Mouse (Mus musculus) naive thymus-derived CD4-positive, alpha-beta T cell, adult 2 months (primary cell): Measurements from ENCODE around the gene F2r.

Source experiments
- DNase-seq: peaks from one replicate; pipeline ENCODE4 v3.0.0-alpha.2; 2011; ENCODE audit warnings: low read depth

Gene F2r

DNA sequence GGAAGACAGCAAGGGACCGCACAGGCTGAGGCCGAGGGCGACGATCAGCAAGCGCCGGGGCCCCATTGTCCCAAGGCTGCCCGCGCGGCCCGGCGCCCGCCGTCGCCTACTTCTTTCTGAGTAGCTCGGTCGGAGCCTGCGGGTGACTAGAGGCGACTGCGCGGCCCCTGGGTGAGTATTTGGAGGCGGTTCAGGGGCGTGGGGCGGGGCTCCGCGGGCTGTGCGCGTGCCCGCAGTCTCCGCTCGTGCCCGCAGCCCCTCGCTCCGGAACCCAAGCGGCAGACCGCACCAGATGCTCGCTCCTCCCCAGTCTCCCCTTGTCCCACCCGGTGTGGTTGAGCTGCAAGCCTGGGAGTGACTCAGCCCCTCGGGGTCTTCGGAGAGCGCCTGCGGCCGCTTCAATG is at the start of gene F2r:
Gene F2r (minus strand): TSS at position 179 of the 404 bp plus-strand sequence.
- peak; percentile 82 for DNase-seq

DNA sequence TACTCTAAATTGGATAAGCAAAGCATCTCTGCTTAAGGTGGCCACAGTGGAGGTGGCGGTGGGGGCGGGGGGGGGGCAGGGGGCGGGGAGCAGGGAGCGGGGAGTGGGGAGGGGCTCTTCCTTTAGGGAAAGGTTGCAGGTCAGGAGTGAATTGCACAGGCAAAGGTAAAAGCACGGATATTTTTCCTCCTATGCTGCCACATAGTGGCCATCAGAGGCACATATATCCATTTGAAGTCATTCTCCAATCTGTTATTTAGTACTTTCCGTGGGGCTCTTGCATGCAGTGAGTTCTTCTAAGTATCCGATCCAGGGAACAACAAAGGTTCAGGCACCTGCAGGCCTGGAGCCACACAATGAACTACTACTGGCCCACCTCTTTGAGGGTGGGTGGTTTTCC is 49.0 kb upstream of the F2r start:
- no peak for DNase-seq

DNA sequence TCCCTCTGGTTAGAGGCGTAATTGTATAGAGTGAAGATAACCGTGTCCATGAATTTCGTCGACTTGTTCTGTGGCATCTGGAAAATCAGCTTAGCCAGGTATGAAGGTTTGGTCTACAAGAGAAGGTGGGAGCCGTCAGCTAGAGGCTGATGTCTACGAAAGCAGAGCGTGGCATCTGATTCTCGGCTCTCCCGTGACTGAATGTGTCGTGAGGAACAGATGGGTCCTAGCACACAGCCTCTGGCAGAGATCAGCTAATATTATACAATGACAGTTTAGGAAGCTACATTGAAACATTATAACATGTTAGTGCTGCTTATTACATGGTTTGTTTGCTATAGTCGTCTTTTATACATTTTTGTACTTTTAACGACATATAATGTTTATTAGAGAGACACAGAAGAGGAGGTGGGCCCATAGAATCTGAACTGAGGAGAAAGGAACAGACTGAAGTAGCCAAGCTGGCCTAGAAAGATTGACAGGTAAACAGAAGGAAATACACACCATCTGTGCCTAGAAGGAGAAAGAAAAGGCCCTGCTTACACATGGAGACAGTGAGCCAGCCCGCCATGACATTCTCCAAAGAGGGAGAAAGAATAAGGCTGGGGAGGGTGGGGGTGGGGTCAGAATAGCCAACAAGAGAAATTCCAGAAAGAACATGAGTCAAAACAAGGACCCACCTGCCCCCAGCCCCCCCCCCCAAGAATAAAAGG is 47.5 kb upstream of the F2r start:
- DNase-seq = no peak

DNA sequence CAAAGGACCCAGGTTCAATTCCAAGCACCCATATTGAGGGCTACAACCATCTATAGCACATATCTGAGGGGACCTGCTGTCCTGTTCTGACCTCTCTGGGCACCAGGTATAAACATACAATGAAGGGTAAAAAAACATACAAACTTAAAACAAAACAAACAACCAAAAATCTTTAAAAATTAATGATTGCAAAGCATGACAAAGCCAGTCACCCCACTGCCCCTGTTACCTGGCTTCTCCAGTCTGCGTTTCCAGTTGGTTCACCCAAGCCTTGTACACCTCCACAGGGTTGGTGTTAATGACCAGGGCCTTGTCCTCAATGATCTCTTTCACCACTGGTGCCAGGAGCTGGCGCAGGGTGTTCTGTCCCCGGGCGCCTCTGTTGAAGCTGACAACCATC is 45.5 kb upstream of the F2r start:
- no peak for DNase-seq

DNA sequence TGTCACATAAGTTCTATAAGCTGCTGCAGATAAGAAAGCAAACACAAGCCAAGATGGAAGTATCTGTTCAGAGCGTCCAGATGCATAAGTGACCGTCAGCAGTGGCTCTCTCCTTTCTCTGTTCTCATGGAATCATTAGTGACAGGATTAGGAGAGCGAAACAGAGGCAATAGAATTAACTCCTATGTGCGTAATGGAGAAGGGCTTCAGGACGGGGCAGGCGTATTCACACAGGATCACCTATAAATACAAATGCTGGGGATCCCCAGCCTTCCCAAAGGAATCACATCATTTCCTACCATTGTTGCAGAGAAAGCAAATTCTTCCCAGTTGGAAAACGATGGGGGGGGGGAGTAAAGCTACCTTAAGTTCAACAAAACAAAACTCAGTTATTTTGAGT is 41.1 kb upstream of the F2r start:
- DNase-seq = no peak

DNA sequence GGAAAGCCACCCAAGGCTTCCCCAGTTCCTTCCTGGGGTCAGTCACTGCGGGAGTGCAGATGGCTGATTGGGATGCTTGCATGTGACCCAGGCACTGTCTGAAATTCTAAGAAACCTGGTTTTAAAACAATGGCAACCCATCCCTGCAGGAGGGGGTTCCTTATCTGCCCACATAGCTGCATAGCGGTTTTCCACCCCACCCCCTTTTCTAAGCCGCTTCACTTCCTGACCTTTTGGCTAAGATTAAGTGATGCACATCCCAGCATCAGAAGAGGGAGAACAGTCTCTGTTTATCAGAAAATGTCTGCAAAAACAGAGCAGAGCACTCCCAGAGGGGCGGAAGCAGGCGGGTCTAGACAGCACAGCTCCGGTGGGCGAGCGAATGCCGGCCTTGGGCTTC is 38.9 kb upstream of the F2r start:
- DNase-seq = no peak

DNA sequence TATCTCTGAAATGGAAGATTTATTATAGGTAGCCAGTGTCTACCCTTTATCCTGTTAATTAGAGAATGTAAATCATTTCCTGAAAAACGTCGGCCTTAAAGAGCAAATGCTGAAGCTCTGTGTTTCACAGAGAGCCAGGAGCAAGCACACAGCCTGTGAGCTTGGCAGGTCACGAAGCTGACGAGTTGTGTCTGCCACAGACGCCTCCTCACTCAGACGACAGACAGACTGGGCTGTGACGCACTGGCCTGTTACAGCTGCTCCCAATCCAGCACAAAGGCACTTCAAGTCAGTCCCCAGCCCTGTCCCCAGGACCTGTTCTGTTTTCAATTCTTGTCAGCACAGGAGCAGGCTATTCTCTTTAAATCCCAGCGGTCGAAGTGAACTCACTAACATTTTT is 37.0 kb upstream of the F2r start:
- DNase-seq = no peak

DNA sequence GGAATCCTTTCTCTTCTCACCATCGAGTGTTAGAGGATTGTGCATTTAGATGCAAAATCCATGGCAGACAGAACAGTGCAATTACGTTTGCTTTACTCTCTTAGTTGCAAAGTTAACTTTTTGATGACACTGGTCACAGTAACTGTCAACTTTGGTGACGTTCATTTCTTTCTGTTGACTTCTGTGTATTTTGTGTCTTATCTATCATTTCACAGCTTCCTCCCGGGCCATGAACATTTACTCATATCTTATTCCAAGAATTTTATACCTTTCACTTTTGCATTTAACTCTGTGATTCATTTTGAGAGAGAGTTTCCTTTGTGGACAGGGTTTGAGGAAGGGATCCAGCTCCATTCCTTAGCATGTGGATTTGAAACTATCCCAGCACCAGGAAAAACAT is 35.4 kb upstream of the F2r start:
- DNase-seq = no peak

DNA sequence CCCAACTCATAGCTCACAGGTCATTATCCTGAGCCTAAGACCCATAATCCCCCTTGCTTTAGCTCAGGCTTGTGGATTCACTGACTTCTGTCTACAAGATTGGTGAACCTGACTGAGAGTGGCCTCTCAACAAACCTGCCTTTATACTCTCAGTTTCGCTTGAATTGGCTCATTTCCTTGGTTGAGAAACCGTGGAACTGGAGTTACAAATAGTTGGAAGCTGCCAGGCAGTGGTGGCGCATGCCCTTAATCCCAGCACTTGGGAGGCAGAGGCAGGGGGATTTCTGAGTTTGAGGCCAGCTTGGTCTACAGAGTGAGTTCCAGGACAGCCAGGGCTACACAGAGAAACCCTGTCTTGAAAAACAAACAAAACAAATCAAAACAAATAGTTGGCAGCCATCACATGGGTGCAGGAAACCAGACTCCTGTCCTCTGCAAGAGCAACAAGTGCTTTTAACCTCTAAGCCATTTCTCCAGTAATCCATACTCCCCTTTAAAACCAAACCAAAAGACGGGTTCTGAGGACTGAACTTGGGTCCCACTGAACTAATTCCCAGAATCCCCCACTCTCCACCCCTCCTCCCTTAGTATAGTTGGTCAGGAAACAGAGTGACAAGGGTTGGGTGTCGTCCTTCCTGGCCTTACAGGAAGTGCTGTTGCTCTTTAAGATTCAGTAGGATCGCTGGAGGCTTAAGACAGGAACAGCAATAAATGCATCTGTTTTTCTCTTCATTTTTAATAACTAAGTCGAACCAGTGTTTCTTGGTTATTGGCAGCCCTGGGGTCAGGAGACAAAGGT is 33.8 kb upstream of the F2r start:
- DNase-seq = peak; percentile 6

DNA sequence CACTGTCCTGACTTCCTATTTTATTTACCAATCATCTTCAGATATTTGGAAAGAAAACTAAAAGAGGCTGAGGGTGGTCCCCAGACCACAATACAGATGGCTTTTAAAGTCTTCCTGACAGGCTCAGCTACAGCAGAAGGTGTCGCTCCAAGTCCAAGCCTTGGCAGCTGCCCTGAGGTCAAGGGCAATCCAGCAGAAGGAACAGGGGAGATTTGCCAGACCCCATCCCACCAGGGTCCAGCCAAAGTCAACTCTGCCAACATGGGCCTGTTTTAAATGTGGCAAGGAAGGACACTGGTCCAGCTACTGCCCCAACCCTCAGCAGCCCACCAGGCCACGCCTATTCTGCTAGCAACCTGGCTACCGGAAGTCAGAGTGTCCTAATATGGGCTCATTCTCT is 31.7 kb upstream of the F2r start:
- no peak for DNase-seq

DNA sequence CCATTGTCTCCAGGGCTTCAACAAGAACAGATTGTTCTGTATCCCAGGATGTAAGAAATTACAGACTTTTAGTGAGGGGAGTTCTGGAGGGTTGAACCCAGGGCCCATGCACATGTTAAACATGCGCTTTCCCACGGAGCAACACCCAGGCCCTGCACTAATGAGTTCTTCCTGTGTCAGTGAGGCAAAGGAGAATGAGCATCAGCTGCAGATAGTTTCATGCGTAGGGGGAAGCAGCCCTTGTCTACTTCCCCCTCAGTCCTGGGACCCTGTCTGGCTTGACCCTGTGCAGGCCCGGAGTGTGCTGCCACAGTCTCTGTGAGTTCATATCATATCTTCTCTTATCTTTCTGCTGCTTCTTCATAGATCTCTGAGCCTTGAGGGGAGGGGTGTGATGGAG is 29.0 kb upstream of the F2r start:
- no peak for DNase-seq

DNA sequence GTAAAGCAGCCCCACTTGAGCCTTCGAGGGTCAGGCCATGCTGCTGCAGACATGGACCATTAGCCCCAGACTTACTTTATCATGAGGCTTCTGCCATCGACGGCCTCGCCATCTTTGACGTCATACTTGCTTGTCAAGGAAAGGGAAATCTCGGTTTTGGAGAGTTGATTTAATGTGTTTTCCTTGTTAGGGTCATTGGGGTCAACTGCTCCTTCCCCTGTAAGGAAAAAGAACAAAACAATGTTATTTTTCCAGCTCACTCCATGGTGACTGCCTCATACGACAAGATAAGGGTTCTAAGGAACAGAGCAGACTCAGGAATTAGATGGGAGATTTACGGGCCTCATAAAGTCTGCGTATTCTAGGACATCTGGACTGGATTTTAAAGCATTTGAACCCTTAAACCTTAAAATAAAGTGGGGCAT is 28.4 kb upstream of the F2r start:
- DNase-seq = no peak

DNA sequence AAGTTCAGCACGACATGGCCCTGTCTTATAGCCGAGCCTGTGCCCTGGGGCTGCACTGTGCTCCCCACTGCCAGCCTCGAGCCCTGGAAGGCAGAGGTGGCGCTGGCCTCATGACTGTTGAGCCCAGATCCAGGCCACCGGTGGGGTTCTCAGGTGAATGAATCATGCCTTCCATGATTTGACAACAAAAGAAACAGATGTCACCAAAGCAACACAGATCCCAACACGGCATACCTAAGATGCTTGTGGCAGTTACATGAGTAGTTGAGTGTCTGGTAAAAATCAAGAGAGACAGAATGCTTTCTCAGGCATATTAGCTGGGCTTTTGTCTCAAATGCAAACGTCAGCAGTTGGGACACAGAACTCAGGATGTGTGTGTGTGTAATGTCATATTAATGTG is 25.5 kb upstream of the F2r start:
- no peak for DNase-seq

DNA sequence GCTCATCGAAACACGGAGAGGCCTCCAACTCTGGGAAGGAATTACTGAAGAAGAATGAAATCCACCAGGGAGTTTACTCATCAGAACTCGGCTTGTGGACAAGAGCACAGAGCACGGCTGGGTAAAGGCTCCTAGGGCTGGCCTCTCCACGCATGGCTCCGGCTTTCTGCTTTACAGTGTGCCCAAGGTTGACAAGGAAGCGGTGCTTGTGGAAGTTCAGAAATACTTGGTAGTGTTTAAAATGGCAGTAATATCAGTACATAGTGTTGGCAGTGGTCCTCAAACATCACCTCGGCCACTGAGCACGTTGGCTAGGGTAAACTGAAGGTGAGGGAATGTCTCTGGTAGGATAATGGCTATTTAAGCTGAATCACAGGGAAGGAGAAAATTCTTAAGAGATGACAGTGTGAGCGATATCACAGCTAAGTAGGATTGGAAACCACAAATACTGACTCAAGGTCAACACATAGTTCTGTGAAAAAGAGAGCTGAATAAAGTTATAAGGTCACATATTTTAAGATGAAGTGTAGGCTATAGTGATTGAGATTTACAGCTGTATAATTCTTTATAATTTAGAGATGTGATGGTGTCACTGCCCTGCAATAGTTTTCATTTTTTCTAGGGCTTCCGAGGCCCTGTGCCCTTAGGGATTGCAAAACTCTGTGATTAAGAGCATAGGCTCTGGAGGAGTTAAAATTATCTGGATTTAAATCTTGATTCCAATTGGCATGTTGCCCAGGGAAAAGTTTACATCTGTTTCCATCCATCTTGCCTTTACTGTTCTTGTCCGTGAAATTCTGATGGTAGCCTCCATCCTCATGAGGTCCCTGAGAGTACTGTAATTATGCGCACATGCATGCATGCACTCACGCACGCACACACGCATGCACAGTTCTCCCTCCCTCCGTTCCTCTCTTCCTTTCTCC is 23.0 kb upstream of the F2r start:
- no peak for DNase-seq

DNA sequence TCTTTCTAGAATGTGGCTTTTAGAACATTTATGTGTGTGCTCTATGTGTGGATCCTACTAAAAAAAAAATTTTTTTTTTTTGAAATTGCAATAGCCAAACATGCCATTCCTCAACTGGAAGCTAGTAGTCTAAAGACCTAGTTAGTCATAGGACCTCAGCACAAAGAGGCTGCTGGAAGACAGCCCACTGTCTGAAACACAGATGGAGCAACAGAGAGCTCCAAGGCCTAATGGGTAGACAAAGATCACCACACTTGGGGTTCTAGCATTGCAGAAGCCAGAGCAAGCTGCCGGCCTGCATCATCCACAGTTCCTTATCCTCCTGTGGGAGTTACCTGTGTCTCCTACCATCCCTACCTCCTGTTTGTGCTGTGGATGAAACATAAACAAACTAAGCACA is 22.1 kb upstream of the F2r start:
- no peak for DNase-seq

DNA sequence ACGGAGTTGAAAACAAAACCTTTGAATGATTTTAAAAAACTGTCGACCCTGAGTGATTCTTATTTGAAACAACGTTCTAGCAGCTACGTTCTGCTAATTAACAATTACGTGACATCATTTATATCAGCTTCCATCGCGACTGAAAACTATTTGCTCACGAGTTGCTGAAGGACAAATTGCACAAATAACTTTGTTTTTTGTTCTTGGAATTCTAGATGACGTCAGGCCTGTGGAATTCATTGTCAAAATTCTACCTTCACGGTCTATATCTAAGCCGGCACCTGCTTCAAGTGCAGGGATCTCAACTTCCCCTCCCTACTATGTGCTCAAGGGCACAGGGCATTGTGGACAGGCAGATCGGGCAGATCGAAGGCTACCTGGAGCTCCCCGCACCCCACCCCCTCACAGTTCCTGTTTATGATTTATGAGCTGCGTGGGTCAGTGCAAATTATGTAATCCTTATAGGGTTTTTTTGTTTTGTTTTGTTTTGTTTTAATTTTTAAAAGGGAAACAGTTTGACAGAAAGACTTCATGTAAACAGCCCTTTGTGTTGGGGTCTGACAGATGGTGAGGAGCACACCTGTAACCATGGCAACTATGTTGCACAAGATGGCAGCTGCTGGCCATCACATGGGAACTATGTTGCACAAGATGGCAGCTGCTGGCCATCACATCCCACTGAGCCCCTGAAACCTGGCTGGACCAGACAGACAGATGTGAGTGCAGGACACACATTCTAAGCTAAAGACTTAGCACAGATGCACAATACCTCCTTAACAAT is 21.2 kb upstream of the F2r start:
- DNase-seq = no peak

DNA sequence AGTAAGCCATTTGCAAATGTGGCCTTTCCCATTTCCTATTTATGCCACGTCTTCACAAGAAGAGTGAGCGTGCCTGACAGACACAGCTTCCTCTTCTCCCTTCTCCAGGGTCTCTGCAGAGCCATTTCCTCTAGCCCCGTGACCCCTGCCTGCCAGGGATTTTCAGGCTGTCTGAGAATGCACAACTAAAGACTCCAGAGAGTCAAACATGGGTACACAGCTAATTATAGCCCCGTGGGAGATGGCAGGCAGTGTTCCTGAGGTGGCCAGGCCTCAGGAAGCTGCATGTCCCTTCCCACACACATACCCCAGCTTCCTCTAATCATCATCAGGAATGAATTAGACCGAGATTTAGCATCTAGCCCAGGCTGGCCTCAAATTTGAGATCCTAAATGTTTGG is 20.6 kb upstream of the F2r start:
- DNase-seq = no peak

DNA sequence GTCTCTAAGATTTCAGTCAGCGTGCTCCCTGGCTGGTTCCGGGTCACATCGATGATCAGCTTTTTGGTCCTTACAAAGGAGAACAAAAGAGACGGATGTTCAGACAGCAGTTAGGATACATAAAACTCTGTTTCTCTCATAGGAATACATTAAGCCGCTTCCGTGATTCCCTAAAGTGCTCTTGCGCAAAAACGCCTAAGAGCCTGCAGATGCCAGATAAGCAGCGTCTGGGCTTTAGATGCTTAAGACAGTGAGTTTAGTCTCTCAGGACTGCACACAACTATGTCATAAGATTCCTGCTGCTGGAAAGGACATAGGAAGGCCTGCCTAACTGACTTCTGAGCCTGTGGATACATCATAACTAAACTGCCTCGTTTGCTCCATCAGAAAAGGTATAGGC is 19.4 kb upstream of the F2r start:
- no peak for DNase-seq

DNA sequence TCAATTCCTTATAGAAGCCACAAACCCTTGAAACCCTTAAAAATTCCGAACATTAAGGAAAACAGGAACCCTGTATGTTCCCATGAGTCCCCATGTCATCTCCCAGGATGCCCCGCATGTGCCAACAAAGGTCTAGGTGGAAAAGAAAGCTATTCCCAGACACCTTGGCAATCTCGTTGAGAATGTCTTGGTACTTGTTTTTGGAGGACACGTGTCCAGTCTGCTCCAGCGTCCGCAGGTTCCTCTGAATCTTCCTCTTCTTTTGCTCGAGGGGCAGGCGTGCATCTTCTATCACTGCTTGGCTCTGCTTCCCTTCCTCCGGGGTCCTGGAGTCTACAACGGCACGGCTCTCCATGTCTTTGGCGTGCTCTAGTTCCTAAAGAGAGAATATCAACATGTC is 17.0 kb upstream of the F2r start:
- DNase-seq = no peak

DNA sequence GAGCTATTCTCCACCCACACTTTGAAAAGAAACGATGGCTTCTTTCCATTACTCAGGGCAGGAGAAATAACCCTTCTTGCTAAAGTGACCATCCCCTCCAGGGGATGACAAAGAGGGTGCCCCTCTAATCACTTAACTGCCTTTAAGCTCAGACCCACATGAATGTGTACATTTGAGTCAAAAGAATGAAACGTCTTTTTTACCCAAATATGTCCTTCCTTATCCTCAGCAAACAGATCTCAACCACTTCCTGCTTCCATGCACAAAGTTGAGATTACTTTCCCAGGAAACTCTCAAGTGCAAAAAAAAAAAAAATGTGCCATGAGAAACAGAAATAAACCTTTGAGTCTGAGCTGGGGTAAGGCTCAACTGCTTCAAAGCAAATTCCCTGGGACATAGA is 16.2 kb upstream of the F2r start:
- DNase-seq = no peak

DNA sequence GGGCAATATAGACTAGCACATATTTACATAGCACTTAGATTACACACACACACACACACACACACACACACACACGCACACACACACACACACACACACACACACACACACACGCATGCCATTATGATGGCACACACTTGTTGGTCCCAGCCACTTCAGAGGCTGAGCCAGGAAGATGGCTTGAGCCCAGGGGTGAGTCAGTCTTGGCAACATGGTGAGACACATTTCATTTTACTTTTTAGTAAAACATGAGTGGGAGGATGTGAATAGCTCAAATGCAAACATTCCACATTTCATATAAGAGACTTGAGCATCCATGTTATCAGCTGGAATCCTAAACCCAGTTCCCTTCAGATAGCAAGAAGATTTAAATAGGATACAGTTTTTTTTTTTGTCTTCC is 15.1 kb upstream of the F2r start:
- no peak for DNase-seq

DNA sequence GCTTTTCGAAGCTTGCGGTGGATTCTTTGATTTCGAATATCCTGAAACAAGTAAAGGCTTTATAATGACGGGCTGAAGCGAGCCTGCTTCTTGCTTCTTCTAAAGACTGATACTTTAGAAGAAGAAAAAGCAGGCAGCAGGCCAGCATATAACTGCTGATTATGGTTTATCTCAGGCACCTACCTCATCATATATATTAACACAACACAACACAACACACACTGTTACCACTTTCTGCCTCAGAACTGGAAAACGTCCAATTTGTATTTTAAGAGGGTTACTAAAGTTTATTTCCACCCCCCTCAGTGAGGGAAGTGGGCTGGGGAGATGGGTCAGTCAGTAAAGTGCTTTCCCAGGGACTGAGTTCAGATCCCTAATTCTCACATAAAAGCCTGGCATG is 13.9 kb upstream of the F2r start:
- DNase-seq = no peak
